Mouse (Mus musculus) CH12.LX (cell line): ENCODE results near the gene C2. TPM values are rescaled to one million over a fixed set of nuclear protein-coding genes. Genes with fewer than 3 reads are reported as not detected.

Source experiments
- DNase-seq: peaks from one replicate; pipeline ENCODE4 v3.0.0-alpha.2; 2013; ENCODE audit errors: extremely low read depth
- H3K27ac ChIP-seq: 2 replicates; pipeline ENCODE4 v1.5.1; 2012; ENCODE audit warnings: low read depth, mild to moderate bottlenecking, control low read depth, moderate library complexity; ENCODE audit not compliant: insufficient read depth
- H3K27me3 ChIP-seq: replicated peaks from 2 replicates; pipeline ENCODE3; 2012; ENCODE audit warnings: inconsistent platforms
- H3K36me3 ChIP-seq, 2 experiments: replicated peaks in 1 of 2; 2 replicates each; pipeline versions ENCODE3 to v1.6.1; 2012; ENCODE audit warnings: inconsistent platforms in 1 of 2, low read length in 1 of 2, mild to moderate bottlenecking in 1 of 2, mixed read lengths in 1 of 2, moderate library complexity in 1 of 2; ENCODE audit not compliant: control insufficient read depth in 1 of 2, insufficient read depth in 1 of 2
- H3K4me1 ChIP-seq, 2 experiments: 2 replicates each; pipeline ENCODE4 v1.6.1; 2012; ENCODE audit warnings: inconsistent platforms in 1 of 2, moderate library complexity in 1 of 2; ENCODE audit not compliant: insufficient read depth in 2 of 2, control insufficient read depth in 1 of 2
- H3K4me2 ChIP-seq: 2 replicates; pipeline ENCODE4 v1.6.1; 2012; ENCODE audit warnings: low read depth, mild to moderate bottlenecking, control low read depth; ENCODE audit not compliant: poor library complexity, insufficient read depth, severe bottlenecking
- H3K4me3 ChIP-seq, 3 experiments: fragments of 150-350 bp in 1 of 3; sonication (generic) in 1 of 3; replicated peaks in 1 of 3; 2 replicates each; pipeline versions ENCODE3 to v1.5.1; 2011 to 2012; ENCODE audit warnings: low read depth in 2 of 3, low read length in 2 of 3, mild to moderate bottlenecking in 2 of 3, moderate library complexity in 2 of 3, control low read depth in 1 of 3, improper control_type of control experiment in 1 of 3, inconsistent platforms in 1 of 3, mixed read lengths in 1 of 3; ENCODE audit not compliant: poor library complexity in 1 of 3
- H3K79me2 ChIP-seq: replicated peaks from 2 replicates; pipeline ENCODE4 v1.6.1; 2012; ENCODE audit warnings: mild to moderate bottlenecking, moderate library complexity; ENCODE audit not compliant: control insufficient read depth, poor library complexity, insufficient read depth, severe bottlenecking; ENCODE audit errors: extremely low read depth
- H3K9ac ChIP-seq: 2 replicates; pipeline ENCODE4 v1.6.1; 2012; ENCODE audit warnings: low read depth, mild to moderate bottlenecking, control low read depth, moderate library complexity; ENCODE audit not compliant: insufficient read depth
- H3K9me3 ChIP-seq: replicated peaks from 2 replicates; pipeline ENCODE3; 2012; ENCODE audit warnings: low read length, inconsistent platforms, mixed read lengths
- BHLHE40 ChIP-seq: IDR thresholded peaks from 2 replicates; pipeline ENCODE4 v1.6.1; 2011; ENCODE audit warnings: mild to moderate bottlenecking, low read depth, low read length, improper control_type of control experiment
- E2F4 ChIP-seq: IDR thresholded peaks from 2 replicates; pipeline ENCODE4 v1.6.1; 2011; ENCODE audit warnings: low read depth, low read length, improper control_type of control experiment; ENCODE audit not compliant: insufficient replicate concordance
- ELF1 ChIP-seq: IDR thresholded peaks from 2 replicates; pipeline ENCODE4 v1.6.1; 2014; ENCODE audit warnings: low read depth, mild to moderate bottlenecking, inconsistent platforms, low read length, improper control_type of control experiment
- EP300 ChIP-seq: IDR thresholded peaks from 2 replicates; pipeline ENCODE4 v1.6.1; 2011; ENCODE audit warnings: low read length, improper control_type of control experiment
- IRF4 ChIP-seq: IDR thresholded peaks from 2 replicates; pipeline ENCODE4 v1.6.1; 2014; ENCODE audit warnings: low read depth, mild to moderate bottlenecking, inconsistent platforms, low read length, improper control_type of control experiment
- JUN ChIP-seq: IDR thresholded peaks from 2 replicates; pipeline ENCODE4 v1.6.1; 2011; ENCODE audit warnings: low read depth, mild to moderate bottlenecking, low read length, improper control_type of control experiment, moderate library complexity; ENCODE audit not compliant: insufficient read depth
- MAX ChIP-seq: IDR thresholded peaks from 2 replicates; pipeline ENCODE4 v1.6.1; 2011; ENCODE audit warnings: low read length, improper control_type of control experiment
- MAZ ChIP-seq: IDR thresholded peaks from 2 replicates; pipeline ENCODE4 v1.6.1; 2012; ENCODE audit warnings: low read depth, mild to moderate bottlenecking, inconsistent platforms, low read length, improper control_type of control experiment, moderate library complexity
- MXI1 ChIP-seq: IDR thresholded peaks from 2 replicates; pipeline ENCODE4 v1.6.1; 2011; ENCODE audit warnings: mild to moderate bottlenecking, low read depth, low read length, improper control_type of control experiment
- NELFE ChIP-seq: IDR thresholded peaks from 2 replicates; pipeline ENCODE4 v1.6.1; 2011; ENCODE audit warnings: low read depth, low read length, improper control_type of control experiment
- NRF1 ChIP-seq: IDR thresholded peaks from 2 replicates; pipeline ENCODE4 v1.6.1; 2014; ENCODE audit warnings: low read depth, mild to moderate bottlenecking, inconsistent platforms, low read length, improper control_type of control experiment, moderate library complexity
- RAD21 ChIP-seq: IDR thresholded peaks from 2 replicates; pipeline ENCODE4 v1.6.1; 2011; ENCODE audit warnings: low read depth, mild to moderate bottlenecking, low read length, improper control_type of control experiment, moderate library complexity
- RCOR1 ChIP-seq: conservative IDR thresholded peaks from 2 replicates; pipeline ENCODE4 v1.6.1; 2012; ENCODE audit warnings: low read depth, mild to moderate bottlenecking, inconsistent platforms, low read length, improper control_type of control experiment
- SIN3A ChIP-seq: IDR thresholded peaks from 2 replicates; pipeline ENCODE4 v1.6.1; 2012; ENCODE audit warnings: low read length, improper control_type of control experiment, inconsistent platforms
- SMC3 ChIP-seq: IDR thresholded peaks from 2 replicates; pipeline ENCODE4 v1.6.1; 2011; ENCODE audit warnings: low read depth, low read length, improper control_type of control experiment
- TBP ChIP-seq: conservative IDR thresholded peaks from 2 replicates; pipeline ENCODE4 v1.6.1; 2011; ENCODE audit warnings: low read depth, low read length, improper control_type of control experiment
- TCF12 ChIP-seq: IDR thresholded peaks from 2 replicates; pipeline ENCODE4 v1.6.1; 2014; ENCODE audit warnings: low read depth, mild to moderate bottlenecking, inconsistent platforms, low read length, improper control_type of control experiment
- USF2 ChIP-seq: conservative IDR thresholded peaks from 2 replicates; pipeline ENCODE4 v1.6.1; 2011; ENCODE audit warnings: low read depth, low read length, improper control_type of control experiment
- ZC3H11A ChIP-seq: IDR thresholded peaks from 2 replicates; pipeline ENCODE4 v1.6.1; 2012; ENCODE audit warnings: low read depth, mild to moderate bottlenecking, inconsistent platforms, low read length, improper control_type of control experiment
- ZMIZ1 ChIP-seq: IDR thresholded peaks from 2 replicates; pipeline ENCODE4 v1.6.1; 2012; ENCODE audit warnings: low read depth, mild to moderate bottlenecking, inconsistent platforms, low read length, improper control_type of control experiment
- dilution Hi-C: fragments of 300-500 bp; cut with MboI; formaldehyde crosslinking; loops from 2 replicates; pipeline ENCODE4 v1.14.3; 2020; ENCODE audit warnings: low sequenced_read_pairs; ENCODE audit not compliant: extremely low pct_unique_long_range_greater_than_20kb, extremely low pct_ligation_motif_present
- in situ Hi-C: fragments of 300-500 bp; cut with MboI; formaldehyde crosslinking; loops from 3 replicates; pipeline ENCODE4 v1.14.3; 2019; ENCODE audit warnings: low sequenced_read_pairs, low pct_ligation_motif_present, low pct_unique_long_range_greater_than_20kb, mixed read lengths
- polyA plus RNA-seq: library from polyadenylated mRNA; unstranded; fragments of >175 nt; gene quantifications from 2 replicates; pipeline ENCODE4 v1.2.1, GENCODE M21; 2012; ENCODE audit warnings: low read depth; ENCODE audit not compliant: insufficient read length
- total RNA-seq, 2 experiments: library from RNA; depleted of rRNA; stranded (reverse); fragments of 300-350 nt in 1 of 2; fragments of >200 nt in 1 of 2; gene quantifications; 2 replicates each; pipeline ENCODE4 v1.2.3; 2012 to 2014

C2 gene
- total and polyA plus RNA-seq, 3 experiments: 1.3 to 6.6 (median 3.1) TPM

GRCm38 (mm10) chr17:34853511-34853910, 44.6 kb downstream of the C2 start:
- no peak for TF ChIP-seq TCF12
- TF ChIP-seq ELF1: no peak
- no peak for TF ChIP-seq USF2
- Histone ChIP-seq H3K4me2 (no peak overlapping the region), H3K27me3 (no peaks in the 10 kb centered on the region), H3K4me1 (peaks cover 2 to 35% of the 10 kb centered on the region in 2 experiments), H3K36me3 (peaks cover 48 to 70% of the 10 kb centered on the region in 2 experiments), H3K27ac (no peak overlapping the region), H3K4me3 (no peak overlapping the region), H3K9me3 (no peaks in the 10 kb centered on the region), H3K9ac (no peak overlapping the region), H3K79me2 (peaks cover 20% of the 10 kb centered on the region)
- dilution Hi-C loops: no loop called here
- DNase-seq: no peak
- in situ Hi-C loops: no loop called here

GRCm38 (mm10) chr17:34850517-34851125, 47.4 kb downstream of the C2 start:
- Histone ChIP-seq H3K4me3 (peak overlapping the region; percentile 75 to 92 (median 86)), H3K9ac (peak overlapping the region; percentile 81), H3K9me3 (no peaks in the 10 kb centered on the region), H3K27me3 (no peaks in the 10 kb centered on the region), H3K36me3 (peaks cover 55 to 68% of the 10 kb centered on the region in 2 experiments), H3K27ac (peak overlapping the region; percentile 12; the same call in 1 of the 2 replicates), H3K4me2 (peak overlapping the region; percentile 57), H3K4me1 (peaks cover 2 to 27% of the 10 kb centered on the region in 2 experiments), H3K79me2 (peaks cover 20% of the 10 kb centered on the region)
- dilution Hi-C loops: no loop called here
- in situ Hi-C loops: no loop called here
- DNase-seq: peak; percentile 18
- TF ChIP-seq E2F4: 0 out of 2 replicates have a peak, but pooled peaks have one; percentile 7
- TF ChIP-seq MAZ: no peak; the same call in 1 of the 2 replicates
- TF ChIP-seq SIN3A: peak; percentile 13; the same call in 1 of the 2 replicates
- TF ChIP-seq MXI1: peak; percentile 18; the same call in 1 of the 2 replicates

- Histone ChIP-seq H3K9ac (peak within 1 kb of the TSS; percentile 86), H3K4me3 (peak within 1 kb of the TSS; percentile 86 to 95 (median 92)), H3K4me1 (peaks cover 2 to 27% of the 10 kb centered on the region in 2 experiments), H3K4me2 (peak within 1 kb of the TSS; percentile 94), H3K36me3 (peaks cover 57 to 69% of the 10 kb centered on the region in 2 experiments), H3K79me2 (peaks cover 20% of the 10 kb centered on the region), H3K27ac (peak within 1 kb of the TSS; percentile 16; the same call in 1 of the 2 replicates), H3K27me3 (no peaks in the 10 kb centered on the region), H3K9me3 (no peaks in the 10 kb centered on the region)
- dilution Hi-C loops (no loop called here), in situ Hi-C loops (no loop called here)
- DNase-seq: peak; percentile 97
- TF ChIP-seq TCF12: peak; percentile 67
- TF ChIP-seq RCOR1: no peak; the same call in 1 of the 2 replicates
- peak; percentile 65 for TF ChIP-seq BHLHE40
- TF ChIP-seq NELFE: no peak
- TF ChIP-seq MXI1: peak; percentile 96
- peak; percentile 100 for TF ChIP-seq ELF1
- TF ChIP-seq NRF1: peak; percentile 79
- no peak for TF ChIP-seq EP300
- peak; percentile 53; the same call in 1 of the 2 replicates for TF ChIP-seq ZMIZ1
- TF ChIP-seq IRF4: peak; percentile 12; the same call in 1 of the 2 replicates
- no peak for TF ChIP-seq SMC3
- peak; percentile 68; the same call in 1 of the 2 replicates for TF ChIP-seq MAX
- no peak for TF ChIP-seq TBP
- no peak for TF ChIP-seq ZC3H11A
- peak; percentile 81; the same call in 1 of the 2 replicates for TF ChIP-seq E2F4
- no peak; the same call in 1 of the 2 replicates for TF ChIP-seq RAD21
- peak; percentile 99 for TF ChIP-seq SIN3A
- no peak for TF ChIP-seq JUN
Measured at GRCm38 (mm10) chr17:34849722-34850516, 48.1 kb downstream of the C2 start, which contains the start of the genes Skiv2l and Nelfe. TSS of gene Skiv2l (minus strand) at chr17:34850210. TSS of gene Nelfe (plus strand) at chr17:34850391.
